Mouse (Mus musculus): ENCODE data around the gene 1700001C19Rik. TPM values are rescaled to one million over a fixed set of nuclear protein-coding genes. Genes with fewer than 3 reads are reported as not detected.
"Not testable (repeated sequence)": the region's sequence is repeated elsewhere in the genome, so short reads cannot be mapped to it uniquely, and the experiment has no call there.

Gene 1700001C19Rik
- polyA plus RNA-seq, 1 experiment from 2014 or later: 0.86 TPM

DNA sequence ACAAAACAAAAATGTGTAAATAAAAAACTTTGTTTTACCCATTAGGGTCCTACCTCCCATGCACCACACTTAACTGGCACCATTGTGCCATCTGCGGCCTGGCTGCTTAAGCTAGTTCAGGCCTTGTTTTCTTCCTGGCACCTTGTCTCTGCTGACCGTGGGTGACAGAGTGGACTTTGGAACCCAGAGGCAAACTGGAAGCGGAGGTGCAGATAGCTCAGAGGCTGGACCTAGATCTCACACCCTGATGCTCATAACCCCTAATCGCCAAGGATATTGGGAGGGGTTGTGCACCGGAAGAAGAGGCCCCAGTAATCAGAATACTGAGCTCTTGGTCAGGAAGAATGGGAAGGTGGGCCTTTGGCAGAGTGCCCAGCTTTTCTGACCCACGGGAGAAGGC lies 13.0 kb downstream of the 1700001C19Rik start:
- 70% methylated on average over 6 of the region's 6 CpGs for WGBS
- Histone ChIP-seq H3K4me3 (replicated peaks; ENCODE audit: low read length) (no peak overlapping the region), H3K9me3 (ENCODE audit: control insufficient read depth, low read length) (no peaks in the 10 kb centered on the region), H3K4me1 (replicated peaks; ENCODE audit: control insufficient read depth, insufficient read depth, low read length) (no peaks in the 10 kb centered on the region), H3K27me3 (replicated peaks; ENCODE audit: control insufficient read depth, insufficient read depth, low read length) (no peaks in the 10 kb centered on the region), H3K27ac (ENCODE audit: low read length) (no peak overlapping the region), H3K9ac (replicated peaks; ENCODE audit: low read depth, low read length) (no peak overlapping the region), H3K4me2 (ENCODE audit: low read length) (no peak overlapping the region), H3K36me3 (ENCODE audit: control insufficient read depth, insufficient read depth) (no peaks in the 10 kb centered on the region)
- ATAC-seq: no peak

DNA sequence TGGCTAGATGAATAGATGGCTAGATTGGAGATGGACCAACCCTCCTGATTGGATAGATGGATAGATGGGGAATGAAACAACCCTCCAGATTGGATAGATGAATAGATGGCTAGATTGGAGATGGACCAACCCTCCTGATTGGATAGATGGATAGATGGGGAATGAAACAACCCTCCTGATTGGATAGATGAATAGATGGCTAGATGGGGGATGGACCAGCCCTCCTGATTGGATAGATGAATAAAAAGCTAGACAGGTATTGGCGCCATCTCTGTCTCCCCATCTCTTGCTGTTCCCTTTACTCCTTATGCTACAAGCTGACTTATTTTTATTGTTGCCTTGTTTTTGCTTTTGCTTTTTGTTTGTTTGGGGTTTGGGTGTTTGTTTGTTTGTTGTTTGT lies 14.6 kb downstream of the 1700001C19Rik start:
- not testable (repeated sequence) for H3K27me3 ChIP-seq (replicated peaks; ENCODE audit: control insufficient read depth, insufficient read depth, low read length); H3K27ac ChIP-seq (ENCODE audit: low read length); H3K9me3 ChIP-seq (ENCODE audit: control insufficient read depth, low read length); H3K4me1 ChIP-seq (replicated peaks; ENCODE audit: control insufficient read depth, insufficient read depth, low read length); ATAC-seq; H3K4me2 ChIP-seq (ENCODE audit: low read length); H3K36me3 ChIP-seq (ENCODE audit: control insufficient read depth, insufficient read depth); H3K4me3 ChIP-seq (replicated peaks; ENCODE audit: low read length); H3K9ac ChIP-seq (replicated peaks; ENCODE audit: low read depth, low read length)
- 71% methylated on average over 1 of the region's 1 CpGs for WGBS

DNA sequence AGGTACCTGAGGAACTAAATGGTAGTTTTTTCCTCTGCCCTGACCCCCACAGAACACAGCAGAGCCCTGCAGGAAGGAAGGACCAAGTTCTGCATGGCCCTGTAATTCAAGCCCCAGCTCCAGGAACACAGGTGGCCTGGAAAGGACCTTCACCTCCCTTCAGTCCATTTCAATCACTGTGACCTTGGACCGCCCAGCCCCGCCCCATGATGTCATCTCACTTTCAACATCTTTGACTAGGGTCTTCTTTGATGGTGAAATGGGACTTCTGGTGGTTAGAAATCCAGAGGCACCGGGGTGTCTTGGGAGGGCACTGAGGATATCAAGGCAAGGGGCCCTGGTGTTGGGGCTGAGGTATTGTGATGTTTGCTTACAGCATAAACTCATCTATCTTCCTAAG lies 15.6 kb downstream of the 1700001C19Rik start:
- ATAC-seq: no peak
- Histone ChIP-seq H3K4me1 (replicated peaks; ENCODE audit: control insufficient read depth, insufficient read depth, low read length) (no peaks in the 10 kb centered on the region), H3K4me3 (replicated peaks; ENCODE audit: low read length) (no peak overlapping the region), H3K9ac (replicated peaks; ENCODE audit: low read depth, low read length) (no peak overlapping the region), H3K9me3 (ENCODE audit: control insufficient read depth, low read length) (no peaks in the 10 kb centered on the region), H3K36me3 (ENCODE audit: control insufficient read depth, insufficient read depth) (no peaks in the 10 kb centered on the region), H3K27ac (ENCODE audit: low read length) (no peak overlapping the region), H3K4me2 (ENCODE audit: low read length) (no peak overlapping the region), H3K27me3 (replicated peaks; ENCODE audit: control insufficient read depth, insufficient read depth, low read length) (no peaks in the 10 kb centered on the region)
- 79% methylated on average over 3 of the region's 3 CpGs for whole genome bisulfite sequencing

DNA sequence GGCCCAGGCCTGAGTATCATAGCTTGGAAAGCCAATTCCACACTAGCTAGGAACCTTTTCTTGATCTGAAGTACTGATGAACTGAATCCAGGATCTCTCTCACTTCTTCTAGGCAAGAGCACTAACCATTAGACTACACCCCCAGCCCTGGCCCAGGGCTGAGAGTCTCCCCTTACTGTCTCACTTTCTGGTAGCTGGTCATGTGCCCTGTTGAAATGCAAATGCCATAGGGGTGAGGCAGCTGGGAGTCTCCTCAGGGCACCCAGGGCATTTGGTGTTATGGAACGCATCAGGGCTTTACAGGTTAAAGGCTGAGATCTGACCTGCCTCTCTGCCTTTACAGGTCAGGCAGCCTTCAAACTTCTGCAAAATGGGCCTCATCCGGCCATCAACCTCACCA lies 17.0 kb downstream of the 1700001C19Rik start:
- Histone ChIP-seq H3K9ac (replicated peaks; ENCODE audit: low read depth, low read length) (no peak overlapping the region), H3K27me3 (replicated peaks; ENCODE audit: control insufficient read depth, insufficient read depth, low read length) (no peaks in the 10 kb centered on the region), H3K9me3 (ENCODE audit: control insufficient read depth, low read length) (no peaks in the 10 kb centered on the region), H3K27ac (ENCODE audit: low read length) (no peak overlapping the region), H3K4me2 (ENCODE audit: low read length) (no peak overlapping the region), H3K4me1 (replicated peaks; ENCODE audit: control insufficient read depth, insufficient read depth, low read length) (no peaks in the 10 kb centered on the region), H3K36me3 (ENCODE audit: control insufficient read depth, insufficient read depth) (no peaks in the 10 kb centered on the region), H3K4me3 (replicated peaks; ENCODE audit: low read length) (no peak overlapping the region)
- no peak for ATAC-seq
- 84% methylated on average over 2 of the region's 2 CpGs for WGBS

- not testable (repeated sequence) for H3K27ac ChIP-seq (ENCODE audit: low read length); H3K9ac ChIP-seq (replicated peaks; ENCODE audit: low read depth, low read length); H3K9me3 ChIP-seq (ENCODE audit: control insufficient read depth, low read length); H3K4me1 ChIP-seq (replicated peaks; ENCODE audit: control insufficient read depth, insufficient read depth, low read length); H3K36me3 ChIP-seq (ENCODE audit: control insufficient read depth, insufficient read depth)
- Histone ChIP-seq H3K4me3 (replicated peaks; ENCODE audit: low read length) (peak overlapping the region; percentile 28), H3K27me3 (replicated peaks; ENCODE audit: control insufficient read depth, insufficient read depth, low read length) (peaks cover 25% of the 10 kb centered on the region), H3K4me2 (ENCODE audit: low read length) (peak overlapping the region; percentile 45)
- WGBS: 2% methylated on average over 74 of the region's 74 CpGs
- peak; percentile 45 for ATAC-seq
Measured at GRCm38 (mm10) chr17:47409897-47410861, 27.0 kb downstream of the 1700001C19Rik start.

- Histone ChIP-seq H3K36me3 (ENCODE audit: control insufficient read depth, insufficient read depth) (no peaks in the 10 kb centered on the region), H3K27me3 (replicated peaks; ENCODE audit: control insufficient read depth, insufficient read depth, low read length) (peaks cover 25% of the 10 kb centered on the region), H3K4me2 (ENCODE audit: low read length) (no peak overlapping the region), H3K4me3 (replicated peaks; ENCODE audit: low read length) (no peak overlapping the region), H3K27ac (ENCODE audit: low read length) (no peak overlapping the region), H3K9ac (replicated peaks; ENCODE audit: low read depth, low read length) (no peak overlapping the region), H3K9me3 (ENCODE audit: control insufficient read depth, low read length) (no peaks in the 10 kb centered on the region), H3K4me1 (replicated peaks; ENCODE audit: control insufficient read depth, insufficient read depth, low read length) (0 out of 2 replicates have a peak, but pooled peaks cover 2% of the 10 kb centered on the region)
- 0 out of 2 replicates have a peak, but pooled peaks have one; percentile 36 for ATAC-seq
- 24% methylated on average over 8 of the region's 8 CpGs for WGBS
Measured at GRCm38 (mm10) chr17:47408558-47408898, 28.6 kb downstream of the 1700001C19Rik start.

- WGBS: 69% methylated on average over 10 of the region's 10 CpGs
- no peak for ATAC-seq
Measured at GRCm38 (mm10) chr17:47407717-47408557, 29.2 kb downstream of the 1700001C19Rik start.

DNA sequence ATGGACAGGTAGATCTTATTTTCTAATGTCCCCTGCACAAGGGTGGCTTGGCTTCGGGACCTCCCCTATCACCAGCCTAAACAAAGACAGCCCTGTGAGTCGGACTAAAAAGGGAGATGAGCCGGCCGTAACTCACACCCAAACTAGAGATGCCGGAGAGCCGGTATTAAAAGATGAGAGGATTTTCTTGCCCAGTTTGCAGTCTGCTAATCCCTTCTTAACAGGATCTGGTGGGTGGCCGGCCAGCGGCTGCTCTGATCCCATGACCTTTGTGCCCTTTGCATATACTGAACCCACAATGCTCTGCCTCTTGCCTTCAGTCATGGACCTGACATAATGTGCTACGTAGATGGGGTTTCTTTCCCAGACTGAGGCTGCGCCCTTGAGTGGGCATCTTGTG lies 36.7 kb downstream of the 1700001C19Rik start, which contains the start of gene Guca1a:
TSS of gene Guca1a (minus strand) at position 134 of the 400 bp plus-strand sequence.
- Histone ChIP-seq H3K4me2 (ENCODE audit: low read length) (no peak within 1 kb of the TSS), H3K4me1 (replicated peaks; ENCODE audit: control insufficient read depth, insufficient read depth, low read length) (peaks cover 3% of the 10 kb centered on the region), H3K27me3 (replicated peaks; ENCODE audit: control insufficient read depth, insufficient read depth, low read length) (peaks cover 18% of the 10 kb centered on the region), H3K9ac (replicated peaks; ENCODE audit: low read depth, low read length) (no peak within 1 kb of the TSS), H3K36me3 (ENCODE audit: control insufficient read depth, insufficient read depth) (no peaks in the 10 kb centered on the region), H3K4me3 (replicated peaks; ENCODE audit: low read length) (no peak within 1 kb of the TSS), H3K27ac (ENCODE audit: low read length) (no peak within 1 kb of the TSS), H3K9me3 (ENCODE audit: control insufficient read depth, low read length) (no peaks in the 10 kb centered on the region)
- 8% methylated on average over 10 of the region's 10 CpGs for WGBS
- ATAC-seq: no peak

More at GRCm38 (mm10) chr17:47407717-47408557, 29.2 kb downstream of the 1700001C19Rik start:
- H3K4me1 ChIP-seq (replicated peaks; ENCODE audit: control insufficient read depth, insufficient read depth, low read length): 0 out of 2 replicates have a peak, but pooled peaks cover 2% of the 10 kb centered on the region
- H3K27ac ChIP-seq (ENCODE audit: low read length): no peak overlapping the region
- H3K4me3 ChIP-seq (replicated peaks; ENCODE audit: low read length): no peak overlapping the region
- no peak overlapping the region for H3K9ac ChIP-seq (replicated peaks; ENCODE audit: low read depth, low read length)
- peaks cover 25% of the 10 kb centered on the region for H3K27me3 ChIP-seq (replicated peaks; ENCODE audit: control insufficient read depth, insufficient read depth, low read length)
- no peaks in the 10 kb centered on the region for H3K9me3 ChIP-seq (ENCODE audit: control insufficient read depth, low read length)
- no peak overlapping the region for H3K4me2 ChIP-seq (ENCODE audit: low read length)
- no peaks in the 10 kb centered on the region for H3K36me3 ChIP-seq (ENCODE audit: control insufficient read depth, insufficient read depth)

DNA sequence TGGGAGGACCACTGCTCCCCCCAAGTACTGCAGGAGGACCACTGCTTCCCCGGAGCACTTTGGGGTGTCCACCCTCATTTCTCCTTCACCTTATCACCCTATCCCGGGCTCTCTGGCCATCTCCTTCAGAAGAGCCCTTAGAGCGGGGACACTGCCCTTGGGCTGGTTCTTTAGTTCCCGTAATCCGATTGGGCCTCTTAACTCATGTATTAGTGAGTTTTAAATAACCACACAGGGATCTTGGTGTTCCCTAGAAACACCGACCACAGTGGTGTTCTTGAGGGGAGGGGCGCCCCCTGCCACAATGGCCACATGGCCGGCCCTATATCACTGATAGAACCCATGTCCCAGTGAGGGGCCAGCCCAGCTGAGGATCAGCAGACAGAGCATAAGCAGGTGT lies 38.1 kb downstream of the 1700001C19Rik start:
- Histone ChIP-seq H3K27ac (ENCODE audit: low read length) (no peak overlapping the region), H3K36me3 (ENCODE audit: control insufficient read depth, insufficient read depth) (no peaks in the 10 kb centered on the region), H3K4me3 (replicated peaks; ENCODE audit: low read length) (no peak overlapping the region), H3K27me3 (replicated peaks; ENCODE audit: control insufficient read depth, insufficient read depth, low read length) (peaks cover 28% of the 10 kb centered on the region), H3K4me1 (replicated peaks; ENCODE audit: control insufficient read depth, insufficient read depth, low read length) (peaks cover 9% of the 10 kb centered on the region), H3K9ac (replicated peaks; ENCODE audit: low read depth, low read length) (no peak overlapping the region), H3K9me3 (ENCODE audit: control insufficient read depth, low read length) (no peaks in the 10 kb centered on the region), H3K4me2 (ENCODE audit: low read length) (no peak overlapping the region)
- no peak for ATAC-seq
- 85% methylated on average over 8 of the region's 8 CpGs for WGBS

All from forebrain, embryonic 16.5 days (tissue).